Mouse (Mus musculus): ENCODE results near the gene 5330417C22Rik. TPM values are rescaled to one million over a fixed set of nuclear protein-coding genes. Genes with fewer than 3 reads are reported as not detected.
A peak's percentile ranks its signal among the peaks of the same experiment; 100 is the strongest.

5330417C22Rik gene
- total RNA-seq, 2 experiments from 2014 or later = 33.5 to 35.2 TPM

- DNase-seq (ENCODE audit: extremely low spot score in 1 of 2, low spot score in 2 of 2) = peak; percentile 87 to 89
- Histone ChIP-seq H3K4me3 (peak within 1 kb of the TSS; percentile 89), H3K27ac (peak within 1 kb of the TSS; percentile 89)
- intact Hi-C loops (cut with DNase I) = loop anchor here (2.0 to 5.0 kb wide), 2 partner anchors 44 to 52 kb away; no protein-coding TSS in a partner anchor
- TF ChIP-seq CTCF (IDR thresholded peaks at IDR 0.05) = peak; percentile 60
Measured at GRCm38 (mm10) chr3:108444698-108445365, 91.5 kb downstream of the 5330417C22Rik start, which contains the start of gene Sars. Gene Sars, minus strand, starts transcription at chr3:108445209.

DNA sequence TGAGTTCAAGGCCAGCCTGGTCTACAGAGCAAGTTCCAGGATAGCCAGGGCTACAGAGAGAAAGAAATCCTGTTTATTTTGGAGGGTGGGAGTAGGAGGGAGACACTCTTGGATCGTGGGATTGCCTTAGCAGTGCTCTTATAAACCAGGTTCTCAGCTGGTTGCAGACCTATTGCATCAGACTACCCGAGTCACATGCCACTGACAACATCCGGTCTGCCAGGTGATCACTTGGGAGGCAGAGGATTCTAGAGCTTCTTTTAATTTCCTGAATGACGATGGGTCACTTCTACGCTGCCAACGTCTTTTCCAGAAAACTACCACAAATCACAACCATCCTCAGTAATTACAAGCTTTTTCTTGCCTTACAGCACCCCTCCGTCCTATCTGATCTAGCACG is 92.3 kb downstream of the 5330417C22Rik start:
- peak in 1 of 2 experiments; percentile 32 for DNase-seq (ENCODE audit: extremely low spot score in 1 of 2, low spot score in 2 of 2)
- intact Hi-C loops (cut with DNase I) = loop anchor here (2.0 kb wide), 1 partner anchor 43 kb away; no protein-coding TSS in a partner anchor
- peak overlapping the region; percentile 89 for H3K4me3 ChIP-seq
- TF ChIP-seq CTCF (IDR thresholded peaks at IDR 0.05) = no peak
- peak overlapping the region; percentile 89 for H3K27ac ChIP-seq

DNA sequence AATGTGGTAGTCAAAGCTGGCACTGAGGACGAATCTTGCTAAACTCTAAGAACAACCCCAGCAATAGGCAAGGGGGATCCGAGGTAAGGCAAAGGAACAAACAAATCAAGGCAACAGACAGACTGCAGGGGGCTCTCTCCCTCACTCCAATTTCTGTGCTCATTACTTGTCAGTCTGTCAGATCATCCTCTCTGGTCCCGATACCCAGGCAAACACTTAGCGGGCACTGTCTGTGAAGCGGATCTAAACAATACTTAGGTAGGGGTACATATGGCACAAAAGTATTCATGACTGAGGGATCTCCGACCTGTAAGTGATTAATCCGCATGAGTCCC is 100.0 kb downstream of the 5330417C22Rik start:
- no peak; the same call in 1 of the 2 replicates for TF ChIP-seq CTCF (IDR thresholded peaks at IDR 0.05)
- no peak overlapping the region for H3K27ac ChIP-seq
- intact Hi-C loops (cut with DNase I) = no loop called here
- DNase-seq (ENCODE audit: extremely low spot score in 1 of 2, low spot score in 2 of 2) = no peak
- no peak overlapping the region for H3K4me3 ChIP-seq

GRCm38 (mm10) chr3:108435701-108436379 is 100.5 kb downstream of the 5330417C22Rik start:
- Histone ChIP-seq H3K27ac (no peak overlapping the region), H3K4me3 (no peak overlapping the region)
- TF ChIP-seq CTCF (IDR thresholded peaks at IDR 0.05) = no peak
- intact Hi-C loops (cut with DNase I) = no loop called here
- no peak for DNase-seq (ENCODE audit: extremely low spot score in 1 of 2, low spot score in 2 of 2)

DNA sequence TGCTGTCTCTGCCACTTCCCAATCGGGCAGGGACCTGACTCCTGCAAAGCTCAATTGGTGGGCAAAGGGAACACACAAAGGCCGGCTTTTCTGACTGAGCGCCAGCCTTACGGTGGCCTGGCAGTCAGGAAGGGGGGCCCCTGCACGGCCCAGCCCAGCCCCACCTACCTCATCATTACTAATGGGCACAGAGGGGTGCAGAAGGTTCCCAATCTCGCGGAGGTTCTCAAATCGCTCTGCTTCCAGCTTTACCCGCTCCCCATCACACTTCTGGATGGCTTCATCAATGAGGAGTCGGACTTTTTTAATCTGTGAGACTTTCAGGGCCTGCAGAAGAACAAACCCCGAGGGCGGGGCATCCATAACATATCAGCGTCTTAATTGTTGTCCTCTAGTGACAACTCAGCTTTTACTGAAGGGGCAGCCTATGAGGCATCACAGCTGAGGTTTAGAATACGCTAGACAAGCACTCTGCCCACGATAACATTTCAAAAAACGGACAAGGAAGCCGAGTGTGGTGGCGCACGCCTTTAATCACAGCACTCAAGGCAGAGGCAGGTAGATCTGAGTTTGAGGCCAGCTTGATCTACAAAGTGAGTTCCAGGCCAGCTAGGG is 102.3 kb downstream of the 5330417C22Rik start:
- Histone ChIP-seq H3K27ac (no peak overlapping the region), H3K4me3 (no peak overlapping the region)
- no peak for TF ChIP-seq CTCF (IDR thresholded peaks at IDR 0.05)
- DNase-seq (ENCODE audit: extremely low spot score in 1 of 2, low spot score in 2 of 2) = no peak
- intact Hi-C loops (cut with DNase I) = loop anchor here (2.0 kb wide), 1 partner anchor 31 kb away; no protein-coding TSS in a partner anchor

- TF ChIP-seq CTCF (IDR thresholded peaks at IDR 0.05) = no peak
- intact Hi-C loops (cut with DNase I) = loop anchor here (2.0 kb wide), 1 partner anchor 31 kb away; no protein-coding TSS in a partner anchor
- no peak overlapping the region for H3K27ac ChIP-seq
- no peak overlapping the region for H3K4me3 ChIP-seq
- DNase-seq (ENCODE audit: extremely low spot score in 1 of 2, low spot score in 2 of 2) = no peak
Measured at GRCm38 (mm10) chr3:108433188-108433880, 103.0 kb downstream of the 5330417C22Rik start.

DNA sequence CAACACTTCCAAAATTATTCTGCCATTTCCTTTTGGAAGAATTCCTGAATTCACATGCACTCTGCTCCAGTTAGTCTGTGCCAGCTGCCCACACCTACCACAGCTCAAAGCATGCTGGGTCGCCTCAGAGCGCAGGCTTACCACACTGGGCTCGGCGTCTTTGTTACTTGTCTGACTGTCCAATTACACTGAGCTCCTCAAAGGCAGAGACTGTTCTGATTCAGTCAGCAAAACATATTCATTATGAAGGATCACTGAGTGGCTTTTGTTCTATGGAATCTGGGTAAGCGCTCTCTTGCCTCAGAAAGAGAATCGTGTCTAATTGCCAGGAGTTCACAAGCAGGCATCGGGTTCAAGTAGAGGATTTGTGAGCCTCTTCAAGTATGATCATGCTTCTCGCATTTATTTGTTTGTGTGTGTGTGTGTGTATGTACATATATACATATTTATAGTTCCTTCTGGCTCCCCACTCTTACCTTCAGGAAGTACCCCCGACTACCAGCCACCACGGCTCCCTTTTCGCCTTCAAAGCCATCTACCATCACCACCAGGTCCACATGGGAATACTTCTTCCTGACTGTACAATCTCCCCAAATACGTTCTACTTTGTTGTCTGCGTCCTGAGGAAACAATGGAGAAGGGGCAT is 103.7 kb downstream of the 5330417C22Rik start:
- no peak for DNase-seq (ENCODE audit: extremely low spot score in 1 of 2, low spot score in 2 of 2)
- Histone ChIP-seq H3K27ac (no peak overlapping the region), H3K4me3 (no peak overlapping the region)
- intact Hi-C loops (cut with DNase I) = loop anchor here (2.0 kb wide), 1 partner anchor 30 kb away; no protein-coding TSS in a partner anchor
- TF ChIP-seq CTCF (IDR thresholded peaks at IDR 0.05) = no peak

GRCm38 (mm10) chr3:108425624-108426018 is 110.7 kb downstream of the 5330417C22Rik start:
- Histone ChIP-seq H3K4me3 (no peak overlapping the region), H3K27ac (no peak overlapping the region)
- intact Hi-C loops (cut with DNase I) = no loop called here
- no peak for TF ChIP-seq CTCF (IDR thresholded peaks at IDR 0.05)
- DNase-seq (ENCODE audit: extremely low spot score in 1 of 2, low spot score in 2 of 2) = no peak

DNA sequence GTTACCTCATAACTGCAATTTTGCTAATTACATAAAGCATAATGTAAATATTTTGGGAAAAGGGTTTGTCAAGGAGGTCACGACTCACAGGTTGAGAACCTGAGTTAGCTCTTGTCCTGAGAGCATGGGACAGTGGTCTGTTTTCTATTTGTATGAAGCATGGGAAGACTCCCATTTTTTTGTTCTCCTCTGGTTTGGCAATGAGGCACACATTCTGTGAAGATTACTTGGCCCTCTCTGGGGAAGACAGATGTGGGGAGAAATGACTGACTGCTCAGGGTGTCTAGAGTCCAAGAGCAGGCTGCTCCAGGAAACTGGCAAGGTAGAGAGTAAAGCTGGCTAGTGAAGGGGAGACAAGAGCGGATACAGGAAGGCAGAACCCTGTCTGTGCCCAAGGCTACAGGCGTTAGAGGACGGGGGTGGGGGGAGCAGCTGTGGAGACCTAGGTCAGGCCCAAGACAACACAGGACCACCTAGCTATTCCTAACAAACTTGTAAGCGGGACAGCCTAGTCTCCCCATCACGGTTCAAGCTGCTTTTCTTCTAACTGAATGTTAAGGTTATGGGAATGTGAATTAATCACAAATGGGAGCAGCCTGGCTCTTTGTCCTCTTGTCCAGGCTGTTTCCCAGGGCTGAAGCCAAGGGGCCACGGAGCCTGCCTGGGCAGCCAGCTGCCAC is 111.3 kb downstream of the 5330417C22Rik start:
- no peak overlapping the region for H3K4me3 ChIP-seq
- no peak for TF ChIP-seq CTCF (IDR thresholded peaks at IDR 0.05)
- intact Hi-C loops (cut with DNase I) = no loop called here
- no peak for DNase-seq (ENCODE audit: extremely low spot score in 1 of 2, low spot score in 2 of 2)
- H3K27ac ChIP-seq = no peak overlapping the region

GRCm38 (mm10) chr3:108423844-108424801 is 112.2 kb downstream of the 5330417C22Rik start:
- H3K4me3 ChIP-seq = no peak overlapping the region
- DNase-seq (ENCODE audit: extremely low spot score in 1 of 2, low spot score in 2 of 2) = peak in 1 of 2 experiments; percentile 63
- no peak for TF ChIP-seq CTCF (IDR thresholded peaks at IDR 0.05)
- peak overlapping the region; percentile 58 for H3K27ac ChIP-seq
- intact Hi-C loops (cut with DNase I) = no loop called here

All from left cerebral cortex, adult 2 months (tissue).